Mouse (Mus musculus): ENCODE results near the gene Mapt. TPM values are rescaled to one million over a fixed set of nuclear protein-coding genes. Genes with fewer than 3 reads are reported as not detected.

Mapt gene
- polyA plus RNA-seq, 1 experiment = 1.4 TPM

GRCm38 (mm10) chr11:104292443-104293220 lies 61.4 kb downstream of the Mapt start:
- TF ChIP-seq CTCF (IDR thresholded peaks at IDR 0.05; ENCODE audit: borderline replicate concordance, control insufficient read depth, extremely low read depth, insufficient read depth, low read length, poor library complexity) (no peak), POLR2A (IDR thresholded peaks at IDR 0.05; ENCODE audit: control insufficient read depth, extremely low read depth, insufficient read depth, low read length, poor library complexity) (no peak)
- Histone ChIP-seq H3K36me3 (ENCODE audit: control insufficient read depth, insufficient read depth, low read length) (no peaks in the 10 kb centered on the region), H3K4me3 (ENCODE audit: control insufficient read depth, insufficient read depth, low read length) (no peak overlapping the region), H3K4me1 (replicated peaks; ENCODE audit: control insufficient read depth, insufficient read depth, low read length) (peaks cover 6% of the 10 kb centered on the region), H3K27ac (ENCODE audit: control insufficient read depth, insufficient read depth, low read length) (no peak overlapping the region), H3K27me3 (ENCODE audit: control insufficient read depth, insufficient read depth, low read length) (no peaks in the 10 kb centered on the region)
- DNase-seq = no peak
- 95% methylated on average over 7 of the region's 7 CpGs for WGBS

- peaks cover 6% of the 10 kb centered on the region for H3K4me1 ChIP-seq (replicated peaks; ENCODE audit: control insufficient read depth, insufficient read depth, low read length)
- H3K27ac ChIP-seq (ENCODE audit: control insufficient read depth, insufficient read depth, low read length) = no peak overlapping the region
- H3K27me3 ChIP-seq (ENCODE audit: control insufficient read depth, insufficient read depth, low read length) = no peaks in the 10 kb centered on the region
- 81% methylated on average over 9 of the region's 9 CpGs for WGBS
- no peak for DNase-seq
- TF ChIP-seq CTCF (IDR thresholded peaks at IDR 0.05; ENCODE audit: borderline replicate concordance, control insufficient read depth, extremely low read depth, insufficient read depth, low read length, poor library complexity) = no peak
- TF ChIP-seq POLR2A (IDR thresholded peaks at IDR 0.05; ENCODE audit: control insufficient read depth, extremely low read depth, insufficient read depth, low read length, poor library complexity) = no peak
- H3K36me3 ChIP-seq (ENCODE audit: control insufficient read depth, insufficient read depth, low read length) = no peaks in the 10 kb centered on the region
- H3K4me3 ChIP-seq (ENCODE audit: control insufficient read depth, insufficient read depth, low read length) = no peak overlapping the region
Observed at GRCm38 (mm10) chr11:104293241-104293640, 62.1 kb downstream of the Mapt start.

- H3K4me3 ChIP-seq (ENCODE audit: control insufficient read depth, insufficient read depth, low read length) = no peak overlapping the region
- H3K4me1 ChIP-seq (replicated peaks; ENCODE audit: control insufficient read depth, insufficient read depth, low read length) = no peaks in the 10 kb centered on the region
- H3K27ac ChIP-seq (ENCODE audit: control insufficient read depth, insufficient read depth, low read length) = no peak overlapping the region
- TF ChIP-seq POLR2A (IDR thresholded peaks at IDR 0.05; ENCODE audit: control insufficient read depth, extremely low read depth, insufficient read depth, low read length, poor library complexity) (no peak), CTCF (IDR thresholded peaks at IDR 0.05; ENCODE audit: borderline replicate concordance, control insufficient read depth, extremely low read depth, insufficient read depth, low read length, poor library complexity) (no peak)
- DNase-seq = no peak
- no peaks in the 10 kb centered on the region for H3K36me3 ChIP-seq (ENCODE audit: control insufficient read depth, insufficient read depth, low read length)
- no peaks in the 10 kb centered on the region for H3K27me3 ChIP-seq (ENCODE audit: control insufficient read depth, insufficient read depth, low read length)
- 76% methylated on average over 5 of the region's 5 CpGs for WGBS
Observed at GRCm38 (mm10) chr11:104295145-104295544, 64.0 kb downstream of the Mapt start.

GRCm38 (mm10) chr11:104295656-104296055 lies 64.5 kb downstream of the Mapt start:
- Histone ChIP-seq H3K36me3 (ENCODE audit: control insufficient read depth, insufficient read depth, low read length) (no peaks in the 10 kb centered on the region), H3K27me3 (ENCODE audit: control insufficient read depth, insufficient read depth, low read length) (no peaks in the 10 kb centered on the region), H3K4me1 (replicated peaks; ENCODE audit: control insufficient read depth, insufficient read depth, low read length) (no peaks in the 10 kb centered on the region), H3K4me3 (ENCODE audit: control insufficient read depth, insufficient read depth, low read length) (no peak overlapping the region), H3K27ac (ENCODE audit: control insufficient read depth, insufficient read depth, low read length) (no peak overlapping the region)
- DNase-seq = no peak
- 69% methylated on average over 6 of the region's 6 CpGs for WGBS
- TF ChIP-seq POLR2A (IDR thresholded peaks at IDR 0.05; ENCODE audit: control insufficient read depth, extremely low read depth, insufficient read depth, low read length, poor library complexity) (no peak), CTCF (IDR thresholded peaks at IDR 0.05; ENCODE audit: borderline replicate concordance, control insufficient read depth, extremely low read depth, insufficient read depth, low read length, poor library complexity) (no peak)

GRCm38 (mm10) chr11:104297671-104298070 lies 66.5 kb downstream of the Mapt start:
- Histone ChIP-seq H3K27me3 (ENCODE audit: control insufficient read depth, insufficient read depth, low read length) (no peaks in the 10 kb centered on the region), H3K27ac (ENCODE audit: control insufficient read depth, insufficient read depth, low read length) (no peak overlapping the region), H3K4me1 (replicated peaks; ENCODE audit: control insufficient read depth, insufficient read depth, low read length) (no peaks in the 10 kb centered on the region), H3K36me3 (ENCODE audit: control insufficient read depth, insufficient read depth, low read length) (no peaks in the 10 kb centered on the region), H3K4me3 (ENCODE audit: control insufficient read depth, insufficient read depth, low read length) (no peak overlapping the region)
- no peak for DNase-seq
- TF ChIP-seq POLR2A (IDR thresholded peaks at IDR 0.05; ENCODE audit: control insufficient read depth, extremely low read depth, insufficient read depth, low read length, poor library complexity) (no peak), CTCF (IDR thresholded peaks at IDR 0.05; ENCODE audit: borderline replicate concordance, control insufficient read depth, extremely low read depth, insufficient read depth, low read length, poor library complexity) (no peak)
- WGBS = 98% methylated on average over 3 of the region's 3 CpGs

- Histone ChIP-seq H3K4me3 (ENCODE audit: control insufficient read depth, insufficient read depth, low read length) (no peak overlapping the region), H3K36me3 (ENCODE audit: control insufficient read depth, insufficient read depth, low read length) (no peaks in the 10 kb centered on the region), H3K4me1 (replicated peaks; ENCODE audit: control insufficient read depth, insufficient read depth, low read length) (no peaks in the 10 kb centered on the region), H3K27me3 (ENCODE audit: control insufficient read depth, insufficient read depth, low read length) (no peaks in the 10 kb centered on the region), H3K27ac (ENCODE audit: control insufficient read depth, insufficient read depth, low read length) (no peak overlapping the region)
- TF ChIP-seq POLR2A (IDR thresholded peaks at IDR 0.05; ENCODE audit: control insufficient read depth, extremely low read depth, insufficient read depth, low read length, poor library complexity) (no peak), CTCF (IDR thresholded peaks at IDR 0.05; ENCODE audit: borderline replicate concordance, control insufficient read depth, extremely low read depth, insufficient read depth, low read length, poor library complexity) (no peak)
- DNase-seq = no peak
- WGBS = 76% methylated on average over 12 of the region's 12 CpGs
Observed at GRCm38 (mm10) chr11:104302628-104303027, 71.4 kb downstream of the Mapt start.

Measured in thymus, adult 2 months (tissue).